Mouse (Mus musculus): ENCODE measurements around the gene Ccr7. TPM values are rescaled to one million over a fixed set of nuclear protein-coding genes. Genes with fewer than 3 reads are reported as not detected.

Ccr7 gene
- polyA plus RNA-seq, 1 experiment from 2014 or later, result not detected

GRCm38 (mm10) chr11:99161648-99162047 lies 6.8 kb upstream of the Ccr7 start:
- Histone ChIP-seq H3K9me3 (ENCODE audit: control insufficient read depth, low read length) (no peaks in the 10 kb centered on the region), H3K4me3 (ENCODE audit: low read depth, low read length) (no peak overlapping the region), H3K9ac (replicated peaks; ENCODE audit: low read depth, low read length) (no peak overlapping the region), H3K4me2 (ENCODE audit: low read depth, low read length) (no peak overlapping the region), H3K27ac (ENCODE audit: low read depth, low read length) (no peak overlapping the region), H3K27me3 (ENCODE audit: control insufficient read depth, insufficient read depth, low read length) (no peaks in the 10 kb centered on the region), H3K36me3 (ENCODE audit: control insufficient read depth, insufficient read depth, low read length) (no peaks in the 10 kb centered on the region), H3K4me1 (ENCODE audit: control insufficient read depth, insufficient read depth, low read length) (no peaks in the 10 kb centered on the region)
- ATAC-seq (ENCODE audit: low read depth), result no peak
- 60% methylated on average over 5 of the region's 5 CpGs for WGBS

- Histone ChIP-seq H3K36me3 (ENCODE audit: control insufficient read depth, insufficient read depth, low read length) (no peaks in the 10 kb centered on the region), H3K4me3 (ENCODE audit: low read depth, low read length) (no peak overlapping the region), H3K27me3 (ENCODE audit: control insufficient read depth, insufficient read depth, low read length) (no peaks in the 10 kb centered on the region), H3K27ac (ENCODE audit: low read depth, low read length) (no peak overlapping the region), H3K9ac (replicated peaks; ENCODE audit: low read depth, low read length) (no peak overlapping the region), H3K4me2 (ENCODE audit: low read depth, low read length) (no peak overlapping the region), H3K9me3 (ENCODE audit: control insufficient read depth, low read length) (no peaks in the 10 kb centered on the region), H3K4me1 (ENCODE audit: control insufficient read depth, insufficient read depth, low read length) (no peaks in the 10 kb centered on the region)
- 94% methylated on average over 6 of the region's 6 CpGs for WGBS
- no peak for ATAC-seq (ENCODE audit: low read depth)
Observed at GRCm38 (mm10) chr11:99160228-99160627, 5.4 kb upstream of the Ccr7 start.

GRCm38 (mm10) chr11:99155817-99156216 lies 940 bp upstream of the Ccr7 start:
- no peak for ATAC-seq (ENCODE audit: low read depth)
- no peak overlapping the region for H3K4me2 ChIP-seq (ENCODE audit: low read depth, low read length)
- no peaks in the 10 kb centered on the region for H3K27me3 ChIP-seq (ENCODE audit: control insufficient read depth, insufficient read depth, low read length)
- no peak overlapping the region for H3K9ac ChIP-seq (replicated peaks; ENCODE audit: low read depth, low read length)
- no peak overlapping the region for H3K27ac ChIP-seq (ENCODE audit: low read depth, low read length)
- H3K4me1 ChIP-seq (ENCODE audit: control insufficient read depth, insufficient read depth, low read length), result no peaks in the 10 kb centered on the region
- no peak overlapping the region for H3K4me3 ChIP-seq (ENCODE audit: low read depth, low read length)
- 92% methylated on average over 9 of the region's 9 CpGs for WGBS
- H3K9me3 ChIP-seq (ENCODE audit: control insufficient read depth, low read length), result no peaks in the 10 kb centered on the region
- H3K36me3 ChIP-seq (ENCODE audit: control insufficient read depth, insufficient read depth, low read length), result no peaks in the 10 kb centered on the region

GRCm38 (mm10) chr11:99153767-99154753 lies 817 bp downstream of the Ccr7 start:
- Histone ChIP-seq H3K4me3 (ENCODE audit: low read depth, low read length) (no peak overlapping the region), H3K27me3 (ENCODE audit: control insufficient read depth, insufficient read depth, low read length) (no peaks in the 10 kb centered on the region), H3K36me3 (ENCODE audit: control insufficient read depth, insufficient read depth, low read length) (no peaks in the 10 kb centered on the region), H3K4me2 (ENCODE audit: low read depth, low read length) (no peak overlapping the region), H3K9ac (replicated peaks; ENCODE audit: low read depth, low read length) (no peak overlapping the region), H3K9me3 (ENCODE audit: control insufficient read depth, low read length) (no peaks in the 10 kb centered on the region), H3K4me1 (ENCODE audit: control insufficient read depth, insufficient read depth, low read length) (no peaks in the 10 kb centered on the region), H3K27ac (ENCODE audit: low read depth, low read length) (no peak overlapping the region)
- 78% methylated on average over 7 of the region's 7 CpGs for WGBS
- no peak for ATAC-seq (ENCODE audit: low read depth)

GRCm38 (mm10) chr11:99152323-99153144 lies 2.3 kb downstream of the Ccr7 start:
- no peaks in the 10 kb centered on the region for H3K9me3 ChIP-seq (ENCODE audit: control insufficient read depth, low read length)
- no peaks in the 10 kb centered on the region for H3K36me3 ChIP-seq (ENCODE audit: control insufficient read depth, insufficient read depth, low read length)
- no peak overlapping the region for H3K4me3 ChIP-seq (ENCODE audit: low read depth, low read length)
- no peak overlapping the region for H3K27ac ChIP-seq (ENCODE audit: low read depth, low read length)
- no peak for ATAC-seq (ENCODE audit: low read depth)
- no peak overlapping the region for H3K9ac ChIP-seq (replicated peaks; ENCODE audit: low read depth, low read length)
- H3K4me2 ChIP-seq (ENCODE audit: low read depth, low read length), result no peak overlapping the region
- WGBS, result 83% methylated on average over 7 of the region's 7 CpGs
- H3K4me1 ChIP-seq (ENCODE audit: control insufficient read depth, insufficient read depth, low read length), result peaks cover 4% of the 10 kb centered on the region; the same call in 1 of the 2 replicates
- H3K27me3 ChIP-seq (ENCODE audit: control insufficient read depth, insufficient read depth, low read length), result no peaks in the 10 kb centered on the region

GRCm38 (mm10) chr11:99151333-99151930 lies 3.4 kb downstream of the Ccr7 start:
- H3K9me3 ChIP-seq (ENCODE audit: control insufficient read depth, low read length), result no peaks in the 10 kb centered on the region
- H3K4me1 ChIP-seq (ENCODE audit: control insufficient read depth, insufficient read depth, low read length), result peaks cover 4% of the 10 kb centered on the region; the same call in 1 of the 2 replicates
- 71% methylated on average over 11 of the region's 11 CpGs for WGBS
- no peaks in the 10 kb centered on the region for H3K27me3 ChIP-seq (ENCODE audit: control insufficient read depth, insufficient read depth, low read length)
- no peak overlapping the region for H3K27ac ChIP-seq (ENCODE audit: low read depth, low read length)
- H3K36me3 ChIP-seq (ENCODE audit: control insufficient read depth, insufficient read depth, low read length), result no peaks in the 10 kb centered on the region
- H3K4me2 ChIP-seq (ENCODE audit: low read depth, low read length), result no peak overlapping the region
- H3K4me3 ChIP-seq (ENCODE audit: low read depth, low read length), result no peak overlapping the region
- no peak overlapping the region for H3K9ac ChIP-seq (replicated peaks; ENCODE audit: low read depth, low read length)
- ATAC-seq (ENCODE audit: low read depth), result no peak

- Histone ChIP-seq H3K9ac (replicated peaks; ENCODE audit: low read depth, low read length) (no peak overlapping the region), H3K4me1 (ENCODE audit: control insufficient read depth, insufficient read depth, low read length) (peaks cover 4% of the 10 kb centered on the region; the same call in 1 of the 2 replicates), H3K4me2 (ENCODE audit: low read depth, low read length) (no peak overlapping the region), H3K27ac (ENCODE audit: low read depth, low read length) (no peak overlapping the region), H3K27me3 (ENCODE audit: control insufficient read depth, insufficient read depth, low read length) (no peaks in the 10 kb centered on the region), H3K9me3 (ENCODE audit: control insufficient read depth, low read length) (no peaks in the 10 kb centered on the region), H3K4me3 (ENCODE audit: low read depth, low read length) (no peak overlapping the region), H3K36me3 (ENCODE audit: control insufficient read depth, insufficient read depth, low read length) (no peaks in the 10 kb centered on the region)
- no peak for ATAC-seq (ENCODE audit: low read depth)
- WGBS, result 65% methylated on average over 7 of the region's 7 CpGs
Observed at GRCm38 (mm10) chr11:99150889-99151288, 4.0 kb downstream of the Ccr7 start.

- Histone ChIP-seq H3K9ac (replicated peaks; ENCODE audit: low read depth, low read length) (no peak overlapping the region), H3K4me3 (ENCODE audit: low read depth, low read length) (no peak overlapping the region), H3K9me3 (ENCODE audit: control insufficient read depth, low read length) (no peaks in the 10 kb centered on the region), H3K4me2 (ENCODE audit: low read depth, low read length) (no peak overlapping the region), H3K27ac (ENCODE audit: low read depth, low read length) (no peak overlapping the region), H3K27me3 (ENCODE audit: control insufficient read depth, insufficient read depth, low read length) (no peaks in the 10 kb centered on the region), H3K36me3 (ENCODE audit: control insufficient read depth, insufficient read depth, low read length) (no peaks in the 10 kb centered on the region), H3K4me1 (ENCODE audit: control insufficient read depth, insufficient read depth, low read length) (peaks cover 4% of the 10 kb centered on the region; the same call in 1 of the 2 replicates)
- ATAC-seq (ENCODE audit: low read depth), result peak; percentile 55; the same call in 1 of the 2 replicates
- 57% methylated on average over 19 of the region's 19 CpGs for WGBS
Observed at GRCm38 (mm10) chr11:99149898-99150757, 4.7 kb downstream of the Ccr7 start.
